In the genomic region with DNA sequence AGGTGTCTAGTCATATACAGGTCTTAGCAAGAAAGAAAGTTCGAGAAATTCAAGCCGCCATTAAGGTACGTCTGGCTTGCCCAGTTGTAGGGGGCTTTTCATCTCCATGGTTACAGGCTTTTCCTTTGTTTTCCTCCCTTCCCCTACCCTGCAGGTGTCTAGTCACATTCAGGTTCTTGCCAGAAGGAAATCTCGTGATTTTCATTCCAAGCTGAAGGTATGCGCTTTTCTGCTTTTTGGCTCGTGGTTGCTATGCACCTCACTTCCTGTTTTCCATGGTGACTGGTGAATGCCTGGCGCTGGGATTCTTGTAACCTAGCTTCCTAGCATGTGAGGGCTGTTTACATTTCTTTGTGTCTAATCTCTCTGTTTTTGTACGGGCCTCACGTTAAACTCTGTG, we compare ENCODE assay signal across 8 mouse cellular contexts.
DNase-seq lines count a peak whose midpoint lies in the region; ATAC-seq and TF ChIP-seq lines count a peak whose summit lies in the region.

No protein-coding gene starts in this region.

- no peak overlapping the region for H3K9ac ChIP-seq in forebrain, embryonic 11.5 days (ENCODE audit: low read length)
- no peak overlapping the region for H3K9ac ChIP-seq in limb, embryonic 13.5 days
- H3K9ac ChIP-seq in stomach, embryonic 14.5 days (replicated peaks; ENCODE audit: low read depth, low read length): no peak overlapping the region

- no peak for DNase-seq in gastrocnemius, adult 2 months
- no peak for DNase-seq in gastrocnemius, postnatal 14 days
- peak; percentile 76 for DNase-seq in forebrain, embryonic 11.5 days (ENCODE audit: low spot score)
- no peak for DNase-seq in gastrocnemius, postnatal 36 days

- H3K27ac ChIP-seq in gastrocnemius, adult 2 months: 0 out of 2 replicates have a peak overlapping the region, but pooled peaks have one; percentile 20
- peak overlapping the region; percentile 81 for H3K27ac ChIP-seq in forebrain, embryonic 11.5 days (ENCODE audit: low read depth, low read length)
- H3K27ac ChIP-seq in limb, embryonic 13.5 days: no peak overlapping the region
- H3K27ac ChIP-seq in stomach, embryonic 14.5 days (ENCODE audit: low read length): peak overlapping the region; percentile 49

- no peaks in the 10 kb centered on the region for H3K9me3 ChIP-seq in E14TG2a.4 (ENCODE audit: low read length)
- H3K9me3 ChIP-seq in forebrain, embryonic 11.5 days (ENCODE audit: control insufficient read depth, low read length): peaks cover 3% of the 10 kb centered on the region; the same call in 1 of the 2 replicates
- H3K9me3 ChIP-seq in limb, embryonic 13.5 days: no peaks in the 10 kb centered on the region; the same call in 1 of the 2 replicates
- no peaks in the 10 kb centered on the region for H3K9me3 ChIP-seq in stomach, embryonic 14.5 days (ENCODE audit: control insufficient read depth, low read depth, low read length)

- peak; percentile 74 for ATAC-seq in forebrain, embryonic 11.5 days (replicated peaks; ENCODE audit: low FRiP score)
- peak; percentile 71; the same call in 1 of the 2 replicates for ATAC-seq in limb, embryonic 13.5 days (ENCODE audit: low FRiP score, low read depth)
- peak; percentile 69 for ATAC-seq in stomach, embryonic 14.5 days (ENCODE audit: insufficient number of reproducible peaks, insufficient read depth, low FRiP score, low read depth)
- no peak for ATAC-seq in activated CD4-positive, CD25-positive, alpha-beta regulatory T cell, adult 4 months

- no peak for TF ChIP-seq CTCF in gastrocnemius, adult 2 months (IDR thresholded peaks at IDR 0.05)
- no peak for TF ChIP-seq CTCF in E14TG2a.4 (conservative IDR thresholded peaks at IDR 0.05; ENCODE audit: low read length)

- WGBS in forebrain, embryonic 11.5 days: 3% methylated on average over 9 of the region's 9 CpGs
- 19% methylated on average over 9 of the region's 9 CpGs for WGBS in limb, embryonic 13.5 days
- 17% methylated on average over 9 of the region's 9 CpGs for WGBS in stomach, embryonic 14.5 days

- peak overlapping the region; percentile 28; the same call in 1 of the 2 replicates for H3K4me2 ChIP-seq in forebrain, embryonic 11.5 days (ENCODE audit: low read depth, low read length, severe bottlenecking)
- peak overlapping the region; percentile 24 for H3K4me2 ChIP-seq in limb, embryonic 13.5 days (replicated peaks)
- peak overlapping the region; percentile 11; the same call in 1 of the 2 replicates for H3K4me2 ChIP-seq in stomach, embryonic 14.5 days (replicated peaks; ENCODE audit: low read depth, low read length)

- intact Hi-C loops in gastrocnemius, adult 2 months (cut with DNase I): no loop called here
- intact Hi-C loops in gastrocnemius, postnatal 14 days (cut with DNase I; ENCODE audit: low total_unique reads): no loop called here
- intact Hi-C loops in gastrocnemius, postnatal 36 days (cut with DNase I): no loop called here

- H3K27me3 ChIP-seq in E14TG2a.4 (ENCODE audit: insufficient read depth, low read length): no peaks in the 10 kb centered on the region
- no peaks in the 10 kb centered on the region for H3K27me3 ChIP-seq in forebrain, embryonic 11.5 days (ENCODE audit: control insufficient read depth, insufficient read depth, low read length)
- H3K27me3 ChIP-seq in limb, embryonic 13.5 days: no peaks in the 10 kb centered on the region
- H3K27me3 ChIP-seq in stomach, embryonic 14.5 days (ENCODE audit: control insufficient read depth, insufficient read depth, low read length): no peaks in the 10 kb centered on the region

- peaks cover 58% of the 10 kb centered on the region for H3K4me1 ChIP-seq in E14TG2a.4 (replicated peaks; ENCODE audit: low read depth, low read length)
- peaks cover 18% of the 10 kb centered on the region for H3K4me1 ChIP-seq in forebrain, embryonic 11.5 days (replicated peaks; ENCODE audit: control insufficient read depth, insufficient read depth, low read length)
- peaks cover 31% of the 10 kb centered on the region for H3K4me1 ChIP-seq in limb, embryonic 13.5 days
- peaks cover 3% of the 10 kb centered on the region; the same call in 1 of the 2 replicates for H3K4me1 ChIP-seq in stomach, embryonic 14.5 days (ENCODE audit: control insufficient read depth, insufficient read depth, low read length)

- peaks cover 50% of the 10 kb centered on the region for H3K36me3 ChIP-seq in E14TG2a.4 (ENCODE audit: insufficient read depth, low read length)
- H3K36me3 ChIP-seq in forebrain, embryonic 11.5 days (ENCODE audit: control insufficient read depth, insufficient read depth, low read length): no peaks in the 10 kb centered on the region; the same call in 1 of the 2 replicates
- H3K36me3 ChIP-seq in limb, embryonic 13.5 days: peaks cover 4% of the 10 kb centered on the region; the same call in 1 of the 2 replicates
- H3K36me3 ChIP-seq in stomach, embryonic 14.5 days (ENCODE audit: control insufficient read depth, insufficient read depth, low read length): no peaks in the 10 kb centered on the region

- H3K4me3 ChIP-seq in gastrocnemius, adult 2 months: peak overlapping the region; percentile 54
- peak overlapping the region; percentile 35 for H3K4me3 ChIP-seq in E14TG2a.4 (replicated peaks; ENCODE audit: low read length)
- no peak overlapping the region for H3K4me3 ChIP-seq in forebrain, embryonic 11.5 days (ENCODE audit: low read depth, low read length)
- H3K4me3 ChIP-seq in limb, embryonic 13.5 days: no peak overlapping the region
- H3K4me3 ChIP-seq in stomach, embryonic 14.5 days (ENCODE audit: low read depth, low read length): peak overlapping the region; percentile 13; the same call in 1 of the 2 replicates

Comparison
In these comparisons a context has a peak if more than half of its experiments do, and no peak if none do; other contexts are left out.
1. H3K4me3 ChIP-seq: peak in gastrocnemius, adult 2 months (single experiment), E14TG2a.4 (single experiment) and stomach, embryonic 14.5 days (single experiment); none in forebrain, embryonic 11.5 days (single experiment) and limb, embryonic 13.5 days (single experiment).
2. Peak in every context shown above with its lines, with median percentiles within 50 percentile points of each other: H3K4me2 ChIP-seq.